Mouse (Mus musculus): ENCODE data around the gene Rap2a. TPM values are rescaled to one million over a fixed set of nuclear protein-coding genes. Genes with fewer than 3 reads are reported as not detected.

The Rap2a gene
- total and polyA plus RNA-seq, 3 experiments = 3.6 to 25.1 (median 8.7) TPM

DNA sequence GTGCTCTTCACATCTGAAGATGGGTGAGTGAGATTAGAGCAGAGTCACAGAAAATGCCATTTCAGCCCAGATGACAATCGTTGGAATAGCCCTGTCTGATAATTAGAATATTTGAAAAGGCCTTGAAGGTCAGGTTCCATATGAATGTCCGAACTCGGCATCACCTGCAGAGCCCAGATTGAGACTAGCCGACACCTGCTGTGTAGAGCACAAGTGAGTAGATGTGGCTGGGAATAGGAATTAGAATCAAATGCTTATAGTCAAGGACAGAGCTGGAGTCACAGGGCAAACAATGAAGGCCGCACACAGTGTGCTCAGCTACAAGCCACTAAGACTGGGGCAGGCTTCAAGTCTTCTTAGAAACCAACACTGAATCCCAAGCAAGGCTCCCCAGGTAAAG lies 6.3 kb downstream of the Rap2a start:
- TF ChIP-seq GATA1 (IDR thresholded peaks at IDR 0.05; ENCODE audit: borderline replicate concordance, low read length) = no peak
- TF ChIP-seq POLR2AphosphoS5 (IDR thresholded peaks at IDR 0.05; ENCODE audit: insufficient replicate concordance, low read depth, low read length) = no peak
- TF ChIP-seq TAL1 (conservative IDR thresholded peaks at IDR 0.05; ENCODE audit: low read depth, low read length) = no peak
- no peak for TF ChIP-seq CTCF (IDR thresholded peaks at IDR 0.05; ENCODE audit: low read depth, low read length)
- TF ChIP-seq GATA2 (IDR thresholded peaks at IDR 0.05; ENCODE audit: borderline replicate concordance, low read depth, low read length) = no peak
- Histone ChIP-seq H3K4me1 (ENCODE audit: insufficient read depth, low read depth, low read length) (peaks cover 17% of the 10 kb centered on the region), H3K27me3 (ENCODE audit: insufficient read depth, low read length) (no peaks in the 10 kb centered on the region), H3K36me3 (replicated peaks) (peaks cover 53% of the 10 kb centered on the region), H3K9me3 (replicated peaks) (no peaks in the 10 kb centered on the region; the same call in 1 of the 2 replicates), H3K4me3 (ENCODE audit: low read depth, low read length) (no peak overlapping the region)
- ATAC-seq (ENCODE audit: extremely low read depth, insufficient number of reproducible peaks, low FRiP score, poor library complexity, severe bottlenecking) (no peak), DNase-seq (ENCODE audit: low spot score) (no peak)

DNA sequence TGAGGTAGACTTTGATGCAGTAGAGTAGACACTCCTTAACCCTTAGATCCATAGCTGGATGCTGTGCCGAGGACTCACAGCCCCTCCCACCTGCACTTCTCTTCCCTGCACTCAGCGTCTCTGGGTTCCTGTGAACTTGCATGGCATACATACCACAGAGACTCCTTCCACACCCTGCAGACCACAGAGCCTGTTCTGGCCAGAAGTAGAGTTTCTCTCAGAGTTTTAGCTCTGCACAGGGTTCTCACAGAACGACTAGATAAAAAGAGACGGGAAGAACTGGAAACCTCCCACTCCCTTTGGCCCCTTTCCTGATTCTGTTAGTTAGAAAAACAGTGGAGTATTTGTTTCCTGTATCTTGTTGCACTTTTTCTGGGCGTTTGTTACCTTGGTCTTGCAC lies 18.0 kb downstream of the Rap2a start:
- Histone ChIP-seq H3K36me3 (replicated peaks) (peaks cover 26% of the 10 kb centered on the region), H3K4me3 (ENCODE audit: low read depth, low read length) (no peak overlapping the region), H3K9me3 (replicated peaks) (peaks cover 2% of the 10 kb centered on the region), H3K27me3 (ENCODE audit: insufficient read depth, low read length) (no peaks in the 10 kb centered on the region), H3K4me1 (ENCODE audit: insufficient read depth, low read depth, low read length) (no peaks in the 10 kb centered on the region)
- no peak for DNase-seq (ENCODE audit: low spot score)
- TF ChIP-seq CTCF (IDR thresholded peaks at IDR 0.05; ENCODE audit: low read depth, low read length) (no peak), POLR2AphosphoS5 (IDR thresholded peaks at IDR 0.05; ENCODE audit: insufficient replicate concordance, low read depth, low read length) (no peak), GATA1 (IDR thresholded peaks at IDR 0.05; ENCODE audit: borderline replicate concordance, low read length) (no peak), GATA2 (IDR thresholded peaks at IDR 0.05; ENCODE audit: borderline replicate concordance, low read depth, low read length) (no peak), TAL1 (conservative IDR thresholded peaks at IDR 0.05; ENCODE audit: low read depth, low read length) (no peak)
- ATAC-seq (ENCODE audit: extremely low read depth, insufficient number of reproducible peaks, low FRiP score, poor library complexity, severe bottlenecking) = no peak

DNA sequence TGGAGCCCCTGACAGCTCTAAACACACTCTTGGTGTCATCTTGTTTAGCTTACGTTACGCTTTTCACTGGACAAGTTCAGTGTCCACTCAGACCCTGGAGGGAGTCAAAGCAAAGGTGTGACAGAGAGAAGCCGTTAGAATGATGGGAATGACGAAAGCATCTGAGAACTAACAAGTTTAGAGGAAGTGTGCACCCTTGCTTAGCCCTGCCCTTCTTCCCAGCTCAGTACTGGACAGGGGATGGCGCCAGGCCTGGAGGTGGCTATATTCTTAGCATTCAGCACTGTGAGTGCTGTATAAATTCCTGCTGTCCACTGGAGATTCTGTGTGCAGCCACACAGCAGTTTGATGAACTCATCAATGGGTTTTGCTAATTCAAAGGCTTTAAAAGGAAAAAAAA lies 18.6 kb downstream of the Rap2a start:
- H3K9me3 ChIP-seq (replicated peaks) = peaks cover 7% of the 10 kb centered on the region
- no peaks in the 10 kb centered on the region; the same call in 1 of the 2 replicates for H3K4me1 ChIP-seq (ENCODE audit: insufficient read depth, low read depth, low read length)
- H3K4me3 ChIP-seq (ENCODE audit: low read depth, low read length) = no peak overlapping the region
- DNase-seq (ENCODE audit: low spot score) = no peak
- H3K36me3 ChIP-seq (replicated peaks) = peaks cover 26% of the 10 kb centered on the region
- TF ChIP-seq GATA1 (IDR thresholded peaks at IDR 0.05; ENCODE audit: borderline replicate concordance, low read length) (no peak), TAL1 (conservative IDR thresholded peaks at IDR 0.05; ENCODE audit: low read depth, low read length) (no peak), CTCF (IDR thresholded peaks at IDR 0.05; ENCODE audit: low read depth, low read length) (no peak), POLR2AphosphoS5 (IDR thresholded peaks at IDR 0.05; ENCODE audit: insufficient replicate concordance, low read depth, low read length) (no peak), GATA2 (IDR thresholded peaks at IDR 0.05; ENCODE audit: borderline replicate concordance, low read depth, low read length) (no peak)
- no peak for ATAC-seq (ENCODE audit: extremely low read depth, insufficient number of reproducible peaks, low FRiP score, poor library complexity, severe bottlenecking)
- H3K27me3 ChIP-seq (ENCODE audit: insufficient read depth, low read length) = no peaks in the 10 kb centered on the region

DNA sequence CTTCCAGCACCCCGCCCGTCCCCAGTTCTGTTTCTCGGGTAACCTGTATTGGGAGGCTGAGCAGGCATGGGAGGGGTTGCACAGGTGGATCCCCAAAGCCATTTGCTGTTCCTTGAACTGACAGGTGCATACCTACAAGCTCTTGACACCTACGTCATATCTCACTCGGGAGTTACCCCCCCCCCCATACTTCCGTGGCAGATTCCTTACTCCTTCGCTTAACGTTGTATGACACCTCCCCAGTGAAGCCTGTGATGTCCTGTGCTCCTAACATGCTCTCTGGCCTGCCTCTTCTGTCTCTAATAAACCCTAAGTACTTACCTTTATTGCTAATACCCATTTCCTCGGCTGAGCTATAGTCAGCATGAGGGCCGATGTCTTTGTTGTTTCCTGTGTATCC lies 20.9 kb downstream of the Rap2a start:
- Histone ChIP-seq H3K4me1 (ENCODE audit: insufficient read depth, low read depth, low read length) (no peaks in the 10 kb centered on the region; the same call in 1 of the 2 replicates), H3K9me3 (replicated peaks) (peaks cover 10% of the 10 kb centered on the region), H3K36me3 (replicated peaks) (peaks cover 28% of the 10 kb centered on the region), H3K27me3 (ENCODE audit: insufficient read depth, low read length) (no peaks in the 10 kb centered on the region), H3K4me3 (ENCODE audit: low read depth, low read length) (no peak overlapping the region)
- no peak for ATAC-seq (ENCODE audit: extremely low read depth, insufficient number of reproducible peaks, low FRiP score, poor library complexity, severe bottlenecking)
- TF ChIP-seq GATA1 (IDR thresholded peaks at IDR 0.05; ENCODE audit: borderline replicate concordance, low read length) (no peak), TAL1 (conservative IDR thresholded peaks at IDR 0.05; ENCODE audit: low read depth, low read length) (no peak), POLR2AphosphoS5 (IDR thresholded peaks at IDR 0.05; ENCODE audit: insufficient replicate concordance, low read depth, low read length) (no peak), CTCF (IDR thresholded peaks at IDR 0.05; ENCODE audit: low read depth, low read length) (no peak), GATA2 (IDR thresholded peaks at IDR 0.05; ENCODE audit: borderline replicate concordance, low read depth, low read length) (no peak)
- no peak for DNase-seq (ENCODE audit: low spot score)

DNA sequence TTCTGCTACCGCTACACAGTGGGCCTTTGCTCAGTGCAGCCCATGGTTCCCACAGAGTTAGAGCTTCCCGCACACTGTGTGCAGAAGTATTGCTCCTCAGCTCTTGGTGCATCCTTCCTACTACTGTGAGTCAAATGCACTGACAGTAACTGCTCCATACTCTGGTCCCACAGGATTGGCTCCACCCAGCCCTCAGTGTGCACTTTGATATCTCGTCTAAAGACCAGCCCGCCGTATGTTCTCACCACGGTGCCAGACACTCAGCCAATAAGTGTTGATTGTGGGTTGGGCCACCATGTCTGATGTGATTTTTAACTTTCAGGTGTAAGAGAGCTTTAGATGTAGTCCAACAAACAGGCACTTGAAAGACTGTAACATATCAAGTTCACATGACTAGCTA lies 21.4 kb downstream of the Rap2a start:
- no peak overlapping the region for H3K4me3 ChIP-seq (ENCODE audit: low read depth, low read length)
- TF ChIP-seq GATA2 (IDR thresholded peaks at IDR 0.05; ENCODE audit: borderline replicate concordance, low read depth, low read length) (no peak), POLR2AphosphoS5 (IDR thresholded peaks at IDR 0.05; ENCODE audit: insufficient replicate concordance, low read depth, low read length) (no peak), GATA1 (IDR thresholded peaks at IDR 0.05; ENCODE audit: borderline replicate concordance, low read length) (no peak), TAL1 (conservative IDR thresholded peaks at IDR 0.05; ENCODE audit: low read depth, low read length) (no peak)
- peaks cover 10% of the 10 kb centered on the region for H3K9me3 ChIP-seq (replicated peaks)
- no peaks in the 10 kb centered on the region for H3K27me3 ChIP-seq (ENCODE audit: insufficient read depth, low read length)
- no peak for ATAC-seq (ENCODE audit: extremely low read depth, insufficient number of reproducible peaks, low FRiP score, poor library complexity, severe bottlenecking)
- peaks cover 30% of the 10 kb centered on the region for H3K36me3 ChIP-seq (replicated peaks)
- H3K4me1 ChIP-seq (ENCODE audit: insufficient read depth, low read depth, low read length) = no peaks in the 10 kb centered on the region; the same call in 1 of the 2 replicates
- DNase-seq (ENCODE audit: low spot score) = no peak

DNA sequence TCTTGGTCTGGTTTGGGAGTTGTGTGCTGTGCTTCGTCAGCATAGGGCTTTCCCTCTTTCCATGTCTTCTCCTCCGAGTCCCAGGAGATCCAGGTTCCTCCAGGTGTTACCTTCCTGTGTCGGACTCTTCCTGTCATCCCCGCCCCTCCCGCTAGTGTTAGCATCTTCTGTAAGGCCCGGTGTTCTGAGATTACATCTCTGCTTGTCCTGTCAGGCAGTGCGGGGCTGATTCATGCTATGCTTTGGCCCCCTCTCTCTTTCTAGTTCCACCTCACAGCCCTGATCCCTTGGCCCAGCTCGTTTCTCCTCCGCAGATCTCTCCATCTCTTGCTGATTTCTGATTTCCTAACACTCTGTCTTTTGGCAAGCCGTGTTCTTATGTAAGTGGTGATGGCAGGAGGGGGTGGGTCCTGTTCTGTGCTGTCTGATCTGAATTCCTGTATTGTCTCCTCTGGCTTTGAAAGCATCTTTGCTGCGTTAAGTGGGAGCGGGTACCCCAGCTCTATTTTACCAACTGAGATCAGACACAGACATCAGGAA lies 21.8 kb downstream of the Rap2a start:
- no peak for ATAC-seq (ENCODE audit: extremely low read depth, insufficient number of reproducible peaks, low FRiP score, poor library complexity, severe bottlenecking)
- no peak for DNase-seq (ENCODE audit: low spot score)
- Histone ChIP-seq H3K9me3 (replicated peaks) (peaks cover 10% of the 10 kb centered on the region), H3K36me3 (replicated peaks) (peaks cover 34% of the 10 kb centered on the region), H3K4me1 (ENCODE audit: insufficient read depth, low read depth, low read length) (no peaks in the 10 kb centered on the region; the same call in 1 of the 2 replicates), H3K4me3 (ENCODE audit: low read depth, low read length) (no peak overlapping the region), H3K27me3 (ENCODE audit: insufficient read depth, low read length) (no peaks in the 10 kb centered on the region)
- TF ChIP-seq POLR2AphosphoS5 (IDR thresholded peaks at IDR 0.05; ENCODE audit: insufficient replicate concordance, low read depth, low read length) (no peak), GATA2 (IDR thresholded peaks at IDR 0.05; ENCODE audit: borderline replicate concordance, low read depth, low read length) (no peak), GATA1 (IDR thresholded peaks at IDR 0.05; ENCODE audit: borderline replicate concordance, low read length) (no peak), CTCF (IDR thresholded peaks at IDR 0.05; ENCODE audit: low read depth, low read length) (no peak), TAL1 (conservative IDR thresholded peaks at IDR 0.05; ENCODE audit: low read depth, low read length) (no peak)

All from G1E (cell line).